Mouse (Mus musculus) cortical plate, adult 2 months (tissue): ENCODE data around the gene Rnps1.

Source experiments
- CTCF ChIP-seq: fragments of 200-500 bp; IDR thresholded peaks from 2 replicates; pipeline ENCODE4 v1.5.1; 2011; ENCODE audit warnings: mild to moderate bottlenecking, control low read depth, low read length; ENCODE audit not compliant: insufficient read depth; ENCODE audit errors: extremely low read depth
- POLR2A ChIP-seq: fragments of 200-500 bp; IDR thresholded peaks from 2 replicates; pipeline ENCODE4 v1.6.1; 2011; ENCODE audit warnings: mild to moderate bottlenecking, low read length, control low read depth; ENCODE audit not compliant: insufficient read depth; ENCODE audit errors: extremely low read depth

- TF ChIP-seq CTCF (no peak), POLR2A (no peak)
Observed at GRCm38 (mm10) chr17:24424489-24424888, 10.1 kb downstream of the Rnps1 start.
